Mouse (Mus musculus) ovary, adult 2 months (tissue): ENCODE data around the gene Eif5a. TPM values are rescaled to one million over a fixed set of nuclear protein-coding genes. Genes with fewer than 3 reads are reported as not detected.

Experiments
- polyA plus RNA-seq: library from polyadenylated mRNA; depleted of rRNA; stranded (reverse); fragments of >200 nt; gene quantifications from 2 replicates; pipeline ENCODE4 v1.2.3, GENCODE M21; 2012; rRNA removed

Gene Eif5a
- polyA plus RNA-seq: 359 and 447 TPM in 2 replicates

DNA sequence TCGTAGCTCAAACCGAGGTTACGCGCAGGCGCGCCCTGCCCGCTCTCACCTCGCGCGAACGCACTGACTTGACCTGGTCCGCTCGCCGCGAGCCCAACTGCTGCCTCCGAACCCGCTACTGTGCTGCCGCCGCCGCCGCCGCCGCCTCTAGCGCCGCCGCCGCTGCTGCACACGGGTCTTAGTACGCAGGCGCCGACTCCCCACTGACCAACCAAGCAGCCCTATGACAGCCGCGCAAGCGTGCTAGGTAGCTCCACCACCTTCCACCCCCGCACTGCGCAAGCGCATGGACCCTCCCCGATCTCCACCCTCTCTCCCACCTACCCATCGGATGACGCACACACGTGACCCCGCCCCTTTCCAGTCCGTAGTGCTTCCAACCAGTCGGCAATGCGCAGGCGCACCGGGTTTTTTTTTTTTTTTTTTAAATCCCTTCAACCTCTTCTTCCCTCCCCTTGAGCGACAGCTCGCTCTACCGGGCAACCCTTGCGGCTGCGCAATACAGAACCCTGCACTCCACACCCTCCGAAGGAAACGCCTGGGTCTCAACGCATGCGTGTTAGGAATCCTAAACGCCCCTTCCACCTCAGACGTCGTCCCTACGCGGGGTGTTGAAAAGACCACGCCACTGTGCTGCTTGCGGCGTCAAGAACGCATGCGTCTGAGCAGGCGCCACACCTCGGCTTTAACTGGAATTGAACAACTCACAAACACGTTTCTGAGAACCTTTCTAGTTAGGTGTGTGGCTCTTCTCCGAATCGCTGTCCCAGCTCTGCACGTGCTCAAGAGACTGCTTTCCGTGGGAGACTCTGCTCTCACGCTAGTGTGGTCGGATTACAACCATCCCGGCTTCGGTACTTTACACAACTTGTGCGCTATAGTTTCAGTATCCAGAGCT is at the start of gene Eif5a:
Eif5a (minus strand) TSS at position 845 of the 898 bp plus-strand sequence.

DNA sequence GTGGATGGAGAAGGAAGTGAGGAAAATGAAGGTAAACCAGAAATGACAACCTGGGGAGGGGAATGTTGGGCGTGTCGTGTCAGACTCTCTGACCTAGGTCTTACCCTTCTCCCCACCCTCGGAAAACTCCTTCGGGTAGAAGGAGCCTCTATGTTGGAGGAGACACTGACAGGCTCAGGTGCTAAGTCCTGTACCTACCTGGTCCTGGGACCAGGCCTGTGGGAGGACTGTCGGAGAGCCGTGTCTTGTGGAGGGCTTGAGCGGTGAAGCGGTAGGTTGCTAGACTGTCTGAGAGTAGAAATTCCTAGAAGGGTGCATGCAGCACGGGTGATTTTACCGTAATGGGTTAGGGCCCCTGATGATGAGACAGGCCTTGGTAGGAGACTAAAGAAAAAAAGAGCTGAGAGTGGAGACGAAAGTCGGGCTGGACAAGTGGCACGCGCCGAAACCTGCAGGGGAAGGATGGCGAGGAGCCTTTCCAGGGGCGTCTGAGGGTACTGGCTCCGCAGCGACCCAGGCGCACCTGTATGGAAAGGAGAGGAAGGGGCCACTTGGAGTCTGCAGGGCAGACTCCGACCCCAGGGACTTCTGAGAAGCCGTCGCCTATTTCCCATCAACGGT is 43.0 kb upstream of the Eif5a start, which contains the start of gene Cldn7:
Cldn7 (plus strand) TSS at position 130 of the 621 bp plus-strand sequence.

DNA sequence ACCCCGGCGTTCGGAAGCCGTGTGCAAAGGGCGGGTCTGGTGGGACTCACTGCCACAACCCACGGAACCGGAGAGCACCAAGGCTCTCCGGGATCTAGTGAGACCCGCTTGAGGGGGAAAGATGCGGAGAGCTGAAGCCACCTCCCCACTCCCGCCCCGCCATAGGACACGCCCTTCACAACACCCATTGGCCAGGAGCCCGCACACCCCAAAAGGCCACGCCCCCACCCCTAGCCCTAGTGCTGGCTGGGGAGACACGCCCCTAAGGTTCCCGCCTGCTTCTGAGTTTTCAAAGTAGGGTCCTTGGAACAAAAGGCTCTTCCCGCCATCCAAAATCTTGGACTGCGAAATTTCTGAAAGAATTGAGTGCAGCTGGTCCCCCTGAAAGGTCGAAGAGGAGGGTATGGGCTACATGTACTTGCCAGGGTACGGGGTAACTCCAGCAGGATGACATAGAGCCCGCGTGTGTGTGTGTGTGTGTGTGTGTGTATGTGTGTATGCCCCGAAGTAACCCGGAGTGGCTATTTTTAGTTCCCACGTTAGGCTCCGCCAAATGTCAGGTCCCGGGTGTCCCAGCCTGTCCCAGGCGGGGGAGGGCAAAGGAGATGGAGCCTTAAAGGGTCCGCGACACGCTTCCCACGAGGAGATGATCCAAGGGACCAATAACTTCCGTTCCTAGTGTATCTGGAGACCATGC is 26.5 kb upstream of the Eif5a start, which contains the start of gene Slc2a4:
Slc2a4 (minus strand) TSS at position 123 of the 697 bp plus-strand sequence.

DNA sequence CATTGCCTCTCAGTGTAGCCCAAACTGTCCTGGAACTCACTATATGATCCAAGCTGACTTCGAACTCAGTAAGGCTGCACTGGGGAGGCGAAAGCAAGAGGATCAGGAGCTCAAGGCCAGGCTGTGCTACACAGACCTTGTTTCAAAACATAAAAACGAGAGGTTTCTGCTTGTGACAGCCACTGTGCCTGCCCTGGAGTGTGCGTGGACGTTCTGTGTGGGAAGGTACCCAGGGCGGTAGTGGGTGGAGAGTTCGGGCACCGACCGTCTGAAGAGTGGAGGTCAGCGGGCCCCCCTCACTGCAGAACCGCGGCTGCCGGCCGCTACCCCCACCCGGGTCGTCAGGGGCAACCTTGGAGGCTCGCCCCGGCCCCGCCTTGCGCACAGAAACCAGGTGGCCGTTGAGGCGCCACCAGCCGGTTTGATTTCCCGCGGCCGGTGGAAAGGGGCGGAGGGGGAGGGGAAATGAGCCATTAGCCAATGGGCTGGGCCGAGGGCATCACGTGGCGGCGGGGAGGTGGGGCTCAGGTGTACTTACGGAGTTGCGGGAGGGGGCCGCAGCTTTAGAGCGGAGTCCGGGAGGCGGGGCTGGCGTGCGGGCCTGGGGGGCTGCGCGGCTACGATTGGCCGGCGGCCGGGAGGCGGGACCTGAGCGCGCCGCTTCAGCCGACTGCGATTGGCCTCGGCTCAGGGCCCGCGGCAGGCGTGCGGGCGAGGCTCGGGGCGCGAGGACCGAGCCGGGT is 13.6 kb upstream of the Eif5a start, which contains the start of gene Ybx2:
Ybx2 (plus strand) TSS at position 660 of the 743 bp plus-strand sequence.

DNA sequence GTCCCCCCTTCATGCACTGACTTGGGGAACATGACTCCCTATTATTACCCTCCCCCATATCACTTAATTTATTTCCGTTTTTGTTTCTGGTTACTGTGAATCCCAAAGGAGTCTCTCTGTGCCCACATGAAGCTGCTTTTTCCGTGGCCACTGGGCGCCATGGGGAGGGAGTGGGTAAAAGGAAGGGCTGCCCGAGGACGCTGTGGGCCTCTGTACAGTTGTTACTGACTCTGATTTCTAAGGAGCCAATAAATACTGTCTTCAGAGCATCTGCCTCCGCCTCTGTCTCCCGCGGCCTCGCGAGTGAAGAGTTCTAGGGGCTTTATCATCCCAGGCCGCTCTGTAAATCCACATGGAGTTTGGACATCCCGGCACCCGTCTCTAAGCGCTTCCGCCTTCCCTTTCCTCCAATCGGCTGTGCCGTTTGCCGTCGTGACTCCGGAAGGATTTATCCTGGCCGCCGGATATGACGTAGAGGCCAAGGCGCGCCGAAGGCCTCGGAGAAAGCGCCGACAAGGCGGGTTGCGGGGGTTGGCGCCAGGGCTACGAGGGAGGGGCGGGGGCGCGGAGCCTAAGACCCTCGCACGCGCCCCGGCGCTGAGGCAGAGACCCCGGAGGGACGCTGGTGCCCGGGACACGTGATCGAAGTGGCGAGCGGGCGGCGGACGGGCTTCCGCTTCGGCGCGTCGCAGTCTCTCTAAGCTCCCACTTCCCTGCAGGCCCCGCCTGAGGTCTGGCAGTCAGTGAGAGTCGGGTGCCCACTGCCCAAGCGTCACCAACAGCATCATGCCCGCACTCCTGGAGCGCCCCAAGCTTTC is 8.0 kb downstream of the Eif5a start, which contains the start of gene Gps2:
Gps2 (plus strand) TSS at position 335 of the 818 bp plus-strand sequence.

DNA sequence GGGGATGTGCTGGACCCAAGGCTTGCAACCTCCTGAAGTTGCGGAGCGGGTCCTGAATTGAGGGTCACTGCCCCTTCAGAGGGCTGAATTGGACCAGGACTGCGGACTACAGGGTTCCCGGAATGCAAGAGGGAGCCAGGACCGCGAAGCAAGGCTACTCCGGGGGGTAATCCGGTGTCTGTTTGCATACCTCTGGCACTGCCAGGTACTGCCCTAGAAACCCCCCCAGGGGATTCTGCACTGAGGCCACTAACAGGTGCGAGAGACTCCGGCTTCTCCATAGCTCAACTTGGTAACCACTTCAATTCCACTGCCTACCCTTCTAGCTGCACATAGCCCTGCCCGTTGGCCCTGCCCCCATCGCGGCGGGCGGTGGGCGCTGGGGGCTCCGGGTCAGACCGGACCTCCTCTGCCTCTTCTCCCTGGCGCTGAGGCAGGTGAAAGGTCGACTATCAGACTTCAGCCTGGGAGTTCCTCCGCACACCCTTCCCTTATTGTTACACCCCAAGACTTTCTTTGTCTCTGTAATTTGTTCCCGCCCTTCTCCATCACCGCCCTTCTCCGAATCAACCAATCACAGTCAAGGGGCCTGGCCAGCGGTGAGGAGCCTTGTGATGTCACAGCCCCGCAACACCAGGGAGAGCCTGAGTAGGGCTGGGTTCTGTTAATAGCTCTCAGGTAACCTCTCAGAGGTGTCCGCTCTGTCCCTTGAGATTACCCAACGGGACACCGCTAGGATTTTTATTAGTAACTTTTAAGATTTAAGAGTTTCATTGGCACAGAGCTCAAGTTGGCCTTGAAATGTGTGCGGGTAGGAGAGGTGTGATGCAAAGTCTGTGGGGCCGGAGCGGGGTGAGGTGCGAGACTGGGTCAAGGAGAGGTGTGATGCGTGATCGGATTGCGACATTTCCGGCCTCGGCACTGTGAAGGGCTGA is 21.0 kb downstream of the Eif5a start, which contains the start of the genes 2810408A11Rik and Neurl4:
2810408A11Rik (minus strand) TSS at position 517 of the 935 bp plus-strand sequence.
Neurl4 (plus strand) TSS at position 602 of the 935 bp plus-strand sequence.

DNA sequence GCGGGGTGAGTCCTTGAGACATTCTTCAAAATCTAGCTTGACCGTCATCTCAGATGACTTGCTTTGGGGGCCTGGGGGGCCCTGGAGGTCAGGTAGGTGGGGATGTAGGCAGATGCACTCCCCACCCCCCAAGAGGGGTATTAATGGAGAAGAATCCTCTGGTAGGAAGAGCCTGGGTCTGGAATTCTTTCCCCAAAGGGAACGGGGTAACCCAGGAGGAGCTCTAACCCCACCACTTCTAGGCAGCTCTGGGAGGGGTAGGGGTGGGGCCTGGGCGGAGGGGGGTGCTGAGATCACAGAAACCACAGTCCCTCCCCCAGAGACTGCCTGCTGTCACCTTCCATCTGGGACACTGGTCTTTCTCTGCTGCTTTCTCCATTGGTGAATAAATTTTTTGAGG is 26.5 kb downstream of the Eif5a start, which contains the start of gene Acap1:
Acap1 (minus strand) TSS at position 249 of the 400 bp plus-strand sequence.

DNA sequence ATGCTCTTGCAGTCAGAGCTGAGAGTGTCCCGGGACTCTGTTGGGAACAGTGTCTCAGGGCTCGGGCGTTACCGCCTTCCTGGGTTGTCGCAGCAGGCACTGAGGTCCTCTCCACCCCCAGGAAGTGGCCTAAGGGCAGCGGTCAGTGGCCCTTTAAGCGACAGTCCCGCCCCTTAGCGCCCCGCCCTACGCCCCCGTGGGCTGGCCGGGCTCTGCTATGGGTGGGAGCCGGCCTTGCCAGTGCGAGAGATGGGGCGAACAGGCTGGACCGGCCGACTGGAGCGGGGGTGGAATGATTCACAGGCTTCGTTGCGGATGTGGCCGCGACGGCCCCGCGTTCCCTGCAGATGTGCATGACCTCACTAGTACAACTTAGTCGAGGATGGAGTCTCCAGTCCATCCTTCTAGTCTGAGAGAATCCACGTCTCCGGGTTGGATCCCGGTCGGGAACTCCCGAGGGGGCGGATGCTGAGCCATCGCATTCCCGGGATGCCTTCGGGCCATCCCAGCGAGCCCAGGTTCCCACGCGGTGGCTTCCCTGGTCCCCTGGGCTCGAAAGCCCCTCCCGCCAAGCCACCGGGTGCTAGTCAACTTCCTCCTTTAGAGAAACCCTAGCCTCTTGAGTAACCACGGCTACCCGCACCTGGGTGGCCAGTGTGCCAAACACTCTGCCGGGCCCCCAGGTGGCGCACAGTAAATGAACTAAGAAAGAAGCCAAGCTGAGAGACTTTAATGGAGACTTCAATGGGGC is 40.7 kb downstream of the Eif5a start, which contains the start of gene Kctd11:
Kctd11 (minus strand) TSS at position 554 of the 751 bp plus-strand sequence.

DNA sequence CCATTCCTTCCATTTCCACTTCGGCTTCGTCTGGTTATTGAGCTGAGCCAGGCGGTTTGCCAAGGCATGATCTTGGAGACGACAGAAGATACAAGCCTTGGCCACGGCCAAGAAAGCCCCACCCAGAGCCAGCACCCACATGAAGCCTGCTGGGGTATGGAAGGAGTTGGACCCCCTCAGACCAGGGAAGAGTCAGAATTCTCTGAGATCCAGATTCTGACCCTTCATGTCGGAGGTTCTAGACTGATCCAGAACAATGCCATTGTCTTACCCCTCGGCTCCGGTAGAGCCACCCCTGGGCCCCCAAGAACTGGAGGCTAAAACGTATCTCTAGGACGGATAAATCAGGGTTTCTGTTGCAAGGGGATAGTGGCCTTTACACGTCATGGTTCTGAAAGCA is 43.9 kb downstream of the Eif5a start, which contains the start of gene Tmem95:
Tmem95 (minus strand) TSS at position 141 of the 400 bp plus-strand sequence.

Other genes with a start within 250 kb of the Eif5a start
- 252 and 395 TPM in 2 replicates for gene Eif4a1, start 249.5 kb downstream of the Eif5a start, polyA plus RNA-seq
- gene Senp3, start 239.9 kb downstream of the Eif5a start, polyA plus RNA-seq: 57.7 and 67.2 TPM in 2 replicates
- gene Tnfsf13, start 236.2 kb downstream of the Eif5a start, polyA plus RNA-seq: 5.2 and 8.0 TPM in 2 replicates
- 59.3 and 71.8 TPM in 2 replicates for gene Tnfsf12, start 226.1 kb downstream of the Eif5a start, polyA plus RNA-seq
- 12.8 and 20.4 TPM in 2 replicates for gene Tnfsfm13, start 225.9 kb downstream of the Eif5a start, polyA plus RNA-seq
- gene Polr2a, start 163.3 kb downstream of the Eif5a start, polyA plus RNA-seq: 17.8 and 29.7 TPM in 2 replicates
- gene Slc35g3, start 160.0 kb downstream of the Eif5a start, polyA plus RNA-seq: 1.3 and 1.5 TPM in 2 replicates
- 48.6 and 69.0 TPM in 2 replicates for gene Zbtb4, start 156.0 kb downstream of the Eif5a start, polyA plus RNA-seq
- 9.5 and 12.9 TPM in 2 replicates for gene Chrnb1, start 126.0 kb downstream of the Eif5a start, polyA plus RNA-seq
- gene Fgf11, start 120.1 kb downstream of the Eif5a start, polyA plus RNA-seq: 7.8 and 8.5 TPM in 2 replicates
- gene Tmem102, start 116.3 kb downstream of the Eif5a start, polyA plus RNA-seq: 7.3 and 9.6 TPM in 2 replicates
- not detected in 2 replicates for gene Gm39566, start 106.7 kb downstream of the Eif5a start, polyA plus RNA-seq
- gene Spem2, start 103.5 kb downstream of the Eif5a start, polyA plus RNA-seq: not detected in 2 replicates
- gene Spem1, start 99.8 kb downstream of the Eif5a start, polyA plus RNA-seq: 0.26 and 0.50 TPM in 2 replicates
- 79.8 and 101 TPM in 2 replicates for gene Nlgn2, start 84.2 kb downstream of the Eif5a start, polyA plus RNA-seq
- gene Tmem256, start 83.4 kb downstream of the Eif5a start, polyA plus RNA-seq: 120 and 177 TPM in 2 replicates
- gene Plscr3, start 75.6 kb downstream of the Eif5a start, polyA plus RNA-seq: 145 and 168 TPM in 2 replicates
- 5.2 and 6.0 TPM in 2 replicates for gene Tnk1, start 63.2 kb downstream of the Eif5a start, polyA plus RNA-seq
- gene Tmem95, start 43.9 kb downstream of the Eif5a start, polyA plus RNA-seq: not detected in 2 replicates
- 9.6 and 10.4 TPM in 2 replicates for gene Kctd11, start 40.6 kb downstream of the Eif5a start, polyA plus RNA-seq
- 1.4 and 1.8 TPM in 2 replicates for gene Acap1, start 26.4 kb downstream of the Eif5a start, polyA plus RNA-seq
- 1.5 TPM in 2 replicates for gene 2810408A11Rik, start 21.0 kb downstream of the Eif5a start, polyA plus RNA-seq
- 67.0 and 76.7 TPM in 2 replicates for gene Neurl4, start 20.9 kb downstream of the Eif5a start, polyA plus RNA-seq
- 83.1 and 141 TPM in 2 replicates for gene Gps2, start 8.1 kb downstream of the Eif5a start, polyA plus RNA-seq
- 21.2 and 30.0 TPM in 2 replicates for gene Ybx2, start 13.8 kb upstream of the Eif5a start, polyA plus RNA-seq
- gene Slc2a4, start 26.2 kb upstream of the Eif5a start, polyA plus RNA-seq: 51.0 and 53.2 TPM in 2 replicates
- 32.6 and 38.7 TPM in 2 replicates for gene Cldn7, start 42.8 kb upstream of the Eif5a start, polyA plus RNA-seq
- 99.3 and 120 TPM in 2 replicates for gene Ctdnep1, start 59.2 kb upstream of the Eif5a start, polyA plus RNA-seq
- gene Elp5, start 60.6 kb upstream of the Eif5a start, polyA plus RNA-seq: 60.0 and 74.1 TPM in 2 replicates
- gene Gabarap, start 69.2 kb upstream of the Eif5a start, polyA plus RNA-seq: 406 and 430 TPM in 2 replicates
- gene Phf23, start 73.8 kb upstream of the Eif5a start, polyA plus RNA-seq: 18.6 and 19.8 TPM in 2 replicates
- 30.5 and 32.6 TPM in 2 replicates for gene Dvl2, start 78.6 kb upstream of the Eif5a start, polyA plus RNA-seq
- gene Acadvl, start 93.5 kb upstream of the Eif5a start, polyA plus RNA-seq: 70.9 and 79.8 TPM in 2 replicates
- gene Dlg4, start 95.0 kb upstream of the Eif5a start, polyA plus RNA-seq: 35.0 and 35.2 TPM in 2 replicates
- gene Asgr1, start 132.1 kb upstream of the Eif5a start, polyA plus RNA-seq: 4.9 and 5.0 TPM in 2 replicates
- gene Asgr2, start 170.7 kb upstream of the Eif5a start, polyA plus RNA-seq: 2.4 and 2.6 TPM in 2 replicates
- gene Mgl2, start 208.4 kb upstream of the Eif5a start, polyA plus RNA-seq: 6.0 and 6.3 TPM in 2 replicates
- gene Clec10a, start 234.2 kb upstream of the Eif5a start, polyA plus RNA-seq: 6.2 and 8.4 TPM in 2 replicates